Mouse (Mus musculus) gastrocnemius, adult 2 months (tissue): ENCODE data around the gene Wfikkn1. TPM values are rescaled to one million over a fixed set of nuclear protein-coding genes. Genes with fewer than 3 reads are reported as not detected.

Experiments
- DNase-seq: peaks from one replicate; pipeline ENCODE4 v3.0.0; 2022
- H3K27ac ChIP-seq: fragments of 200-600 bp; 2 replicates; pipeline ENCODE4 v1.8.1; 2022; ENCODE audit warnings: mild to moderate bottlenecking
- H3K4me3 ChIP-seq: fragments of 200-600 bp; 2 replicates; pipeline ENCODE4 v1.8.1; 2022; ENCODE audit warnings: mild to moderate bottlenecking, moderate library complexity
- CTCF ChIP-seq: fragments of 200-600 bp; IDR thresholded peaks from 2 replicates; pipeline ENCODE4 v1.8.1; 2022; ENCODE audit warnings: antibody characterized with exemption, mild to moderate bottlenecking, moderate library complexity
- intact Hi-C: fragments of 180-260 bp; cut with DNase I; formaldehyde crosslinking; loops from one replicate; pipeline ENCODE4 v1.15.1; 2025
- total RNA-seq, 2 experiments: library from RNA; stranded (reverse); gene quantifications; 2 replicates each; pipeline ENCODE4 v1.2.3; 2021

Wfikkn1 gene
- total RNA-seq, 2 experiments from 2014 or later, result 0.26 to 0.75 TPM

DNA sequence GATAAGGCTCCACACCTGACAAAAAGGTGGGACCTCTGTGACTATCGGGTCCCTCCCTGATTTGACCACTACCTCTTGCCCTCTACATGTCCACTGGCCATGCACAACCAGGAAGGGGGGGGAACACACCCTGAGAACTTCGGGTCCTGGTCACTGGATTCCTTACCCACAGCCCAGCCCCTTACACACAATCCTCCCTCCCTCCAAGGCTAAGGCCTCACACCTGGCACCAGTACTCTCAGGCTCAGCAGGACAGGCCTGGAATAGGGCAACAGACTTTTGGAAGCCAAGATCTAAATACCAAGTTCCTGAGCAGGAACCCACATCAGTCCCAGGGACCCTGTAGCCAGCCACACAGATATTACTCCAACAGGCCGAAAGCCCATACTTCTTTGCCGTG lies 41.8 kb downstream of the Wfikkn1 start:
- intact Hi-C loops, result no loop called here
- TF ChIP-seq CTCF, result no peak

DNA sequence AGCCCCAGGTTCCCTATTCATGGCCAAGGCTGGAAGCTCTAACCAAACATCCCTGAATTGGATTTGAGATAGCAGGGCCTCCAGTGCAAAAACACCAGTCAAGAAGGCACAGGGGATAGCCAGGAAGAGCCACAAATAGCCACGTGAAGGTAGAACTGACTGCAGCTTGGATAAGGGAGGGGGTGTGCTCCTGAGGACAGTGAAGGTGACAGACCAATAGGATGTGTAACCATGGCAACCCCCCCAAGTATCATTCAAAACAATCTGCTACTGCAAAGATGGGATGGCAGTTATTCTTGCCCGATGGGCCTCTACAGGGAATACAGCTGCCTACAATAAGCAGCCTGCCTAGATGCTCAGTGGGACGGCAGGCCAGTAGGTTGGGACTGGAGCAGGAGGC lies 43.1 kb downstream of the Wfikkn1 start:
- peak overlapping the region; percentile 99 for H3K27ac ChIP-seq

More for the DNA sequence above, 41.8 kb downstream of the Wfikkn1 start:
- peak; percentile 65 for DNase-seq
- H3K27ac ChIP-seq, result peak overlapping the region; percentile 99
- H3K4me3 ChIP-seq, result peak overlapping the region; percentile 28

DNA sequence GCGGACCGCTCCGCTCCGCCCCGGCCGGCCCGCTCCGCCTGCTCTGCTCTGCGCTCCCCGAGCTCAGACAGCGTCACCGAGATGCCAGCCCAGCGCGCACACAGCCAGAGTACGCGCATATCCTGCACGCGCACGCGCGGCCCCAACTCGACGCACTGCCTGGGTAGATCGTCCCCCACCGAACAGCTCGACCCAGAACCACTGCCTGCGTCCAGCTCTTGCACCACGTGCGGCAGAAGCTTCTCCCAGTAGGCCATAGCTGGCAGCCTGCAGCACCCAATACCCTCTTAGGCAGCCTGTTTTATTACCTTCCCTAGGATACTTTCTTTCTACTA lies 43.6 kb downstream of the Wfikkn1 start, which contains the start of gene Rhbdl1:
Gene Rhbdl1, minus strand, starts transcription at position 220 of the 335 bp plus-strand sequence.
- Histone ChIP-seq H3K4me3 (peak within 1 kb of the TSS; percentile 95), H3K27ac (peak within 1 kb of the TSS; percentile 99)
- DNase-seq, result peak; percentile 93
- no peak for TF ChIP-seq CTCF
- intact Hi-C loops, result no loop called here

More for the DNA sequence above, 43.1 kb downstream of the Wfikkn1 start:
- no peak for TF ChIP-seq CTCF
- intact Hi-C loops, result no loop called here
- peak; percentile 40 for DNase-seq
- H3K4me3 ChIP-seq, result peak overlapping the region; percentile 95

- peak overlapping the region; percentile 99 for H3K27ac ChIP-seq
- TF ChIP-seq CTCF, result no peak
- intact Hi-C loops, result no loop called here
- H3K4me3 ChIP-seq, result peak overlapping the region; percentile 95
- peak; percentile 66 for DNase-seq
Measured at GRCm38 (mm10) chr17:25836397-25837075, 44.1 kb downstream of the Wfikkn1 start.

DNA sequence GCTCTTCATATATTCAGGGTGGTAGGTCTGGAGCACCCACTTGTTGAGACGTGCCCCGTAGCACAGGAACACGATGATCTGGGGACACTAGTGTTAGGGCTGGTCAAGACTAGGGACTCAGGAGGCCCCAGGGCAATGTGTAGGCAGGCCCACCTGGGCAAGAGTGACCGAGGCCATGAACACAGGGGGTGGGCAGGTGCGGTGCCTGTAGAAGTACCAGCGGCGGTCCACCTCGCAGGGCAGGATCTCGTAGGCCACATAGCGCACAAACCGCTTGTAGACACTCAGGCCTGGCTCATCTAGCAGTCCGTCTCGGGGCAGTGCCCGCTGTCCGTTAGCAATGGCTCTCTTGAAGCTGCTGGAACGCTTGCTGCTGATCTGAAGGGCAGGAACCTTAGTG lies 44.8 kb downstream of the Wfikkn1 start:
- intact Hi-C loops, result no loop called here
- no peak for TF ChIP-seq CTCF
- DNase-seq, result no peak
- H3K27ac ChIP-seq, result peak overlapping the region; percentile 99
- H3K4me3 ChIP-seq, result peak overlapping the region; percentile 95

DNA sequence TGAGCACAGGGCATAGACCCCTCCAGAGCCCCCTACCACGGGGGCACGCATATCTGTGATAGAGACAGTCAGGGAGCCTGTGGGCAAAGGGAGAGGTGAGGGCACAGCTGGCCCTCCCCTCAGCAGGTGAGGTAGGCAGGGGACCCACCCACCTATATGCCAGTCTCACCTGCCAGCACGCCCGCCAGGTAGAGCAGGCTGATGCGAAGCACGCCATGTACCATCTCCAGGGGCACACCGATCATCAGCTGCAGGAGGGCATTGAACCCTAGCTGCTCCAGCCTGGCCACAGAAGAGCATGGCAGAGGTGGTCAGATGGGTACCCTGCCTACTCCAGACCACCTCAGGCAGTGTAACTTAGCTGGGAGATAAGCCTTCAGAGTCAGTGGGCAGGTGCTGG lies 45.4 kb downstream of the Wfikkn1 start:
- DNase-seq, result no peak
- intact Hi-C loops, result no loop called here
- peak overlapping the region; percentile 95 for H3K4me3 ChIP-seq
- H3K27ac ChIP-seq, result peak overlapping the region; percentile 99
- no peak for TF ChIP-seq CTCF

DNA sequence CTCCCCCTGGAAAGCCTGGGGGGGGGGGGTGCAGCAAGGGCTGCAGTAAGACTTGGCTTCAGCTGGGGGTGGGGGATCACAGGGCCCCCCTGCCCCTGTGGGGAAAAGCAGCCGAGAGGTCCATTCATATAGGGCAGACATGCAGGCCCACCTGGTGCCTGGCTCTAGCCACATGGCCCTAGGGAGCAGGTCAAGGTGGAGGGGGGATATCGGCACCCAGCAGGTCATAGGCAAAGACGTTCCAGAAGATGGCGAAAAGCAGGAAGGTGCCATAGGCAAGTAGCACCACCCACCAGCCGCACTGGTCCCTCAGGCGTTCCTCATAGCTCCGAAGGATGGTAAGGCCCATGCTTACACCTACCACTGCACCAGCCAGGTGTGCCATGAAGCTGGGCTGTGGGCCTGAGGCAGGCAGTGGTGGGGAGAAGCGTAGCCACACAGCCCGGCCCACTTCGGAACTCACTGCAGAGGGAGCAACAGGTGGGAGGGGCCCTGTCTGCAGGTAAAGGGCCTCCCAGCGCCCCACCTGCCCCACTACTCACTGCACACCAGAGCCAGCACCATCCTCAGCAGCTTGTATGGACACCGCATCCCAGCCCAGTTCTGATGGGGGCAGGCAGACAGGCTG lies 45.9 kb downstream of the Wfikkn1 start:
- no peak for TF ChIP-seq CTCF
- no peak for DNase-seq
- intact Hi-C loops, result loop anchor here (5.0 kb wide), 1 partner anchor 33 kb away; the partner anchor contains the start of gene Mcrip2
- H3K27ac ChIP-seq, result peak overlapping the region; percentile 99
- H3K4me3 ChIP-seq, result peak overlapping the region; percentile 95

- H3K27ac ChIP-seq, result peak overlapping the region; percentile 99
- DNase-seq, result peak; percentile 58
- TF ChIP-seq CTCF, result no peak
- H3K4me3 ChIP-seq, result peak overlapping the region; percentile 95
- intact Hi-C loops, result loop anchor here (5.0 kb wide), 1 partner anchor 33 kb away; the partner anchor contains the start of gene Mcrip2
Measured at GRCm38 (mm10) chr17:25833961-25834594, 46.6 kb downstream of the Wfikkn1 start.

DNA sequence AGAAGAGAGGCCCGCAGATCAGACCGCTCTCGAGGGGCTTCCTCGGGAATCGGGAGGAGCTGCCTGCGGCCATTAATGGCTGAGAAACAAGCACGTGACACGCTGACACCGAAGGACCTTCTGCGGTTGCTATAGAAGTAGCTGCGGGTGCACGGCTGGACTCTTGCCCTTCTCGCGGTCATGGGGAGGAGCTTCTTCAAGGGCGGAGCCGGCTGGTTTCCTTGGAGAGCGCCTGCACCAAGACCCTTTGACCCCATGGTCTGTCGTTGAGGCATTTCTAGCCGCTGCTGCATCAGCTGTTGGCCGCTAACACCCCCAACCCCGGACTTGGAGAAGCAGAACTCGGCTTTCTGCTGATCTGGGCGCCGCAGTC lies 47.4 kb downstream of the Wfikkn1 start, which contains the start of gene Stub1:
Gene Stub1, minus strand, starts transcription at position 114 of the 373 bp plus-strand sequence.
- peak; percentile 97 for DNase-seq
- no peak for TF ChIP-seq CTCF
- intact Hi-C loops, result loop anchor here (5.0 kb wide), 1 partner anchor 34 kb away; the partner anchor contains the start of gene Mcrip2
- Histone ChIP-seq H3K27ac (peak within 1 kb of the TSS; percentile 99), H3K4me3 (peak within 1 kb of the TSS; percentile 95)

- Histone ChIP-seq H3K27ac (peak overlapping the region; percentile 99), H3K4me3 (peak overlapping the region; percentile 95)
- DNase-seq, result peak; percentile 100
- intact Hi-C loops, result loop anchor here (5.0 kb wide), 1 partner anchor 35 kb away; the partner anchor contains the start of gene Mcrip2
- TF ChIP-seq CTCF, result no peak; the same call in 1 of the 2 replicates
Measured at GRCm38 (mm10) chr17:25832436-25833290, 48.0 kb downstream of the Wfikkn1 start.

- intact Hi-C loops, result loop anchor here (5.0 kb wide), 1 partner anchor 36 kb away; the partner anchor contains the start of gene Mcrip2
- DNase-seq, result peak; percentile 65
Measured at GRCm38 (mm10) chr17:25831451-25832281, 49.0 kb downstream of the Wfikkn1 start.

More at GRCm38 (mm10) chr17:25831451-25832281, 49.0 kb downstream of the Wfikkn1 start:
- Histone ChIP-seq H3K27ac (peak overlapping the region; percentile 99), H3K4me3 (peak overlapping the region; percentile 95)
- TF ChIP-seq CTCF, result no peak
